Mouse (Mus musculus) heart, adult 2 months (tissue): ENCODE data around the gene Prkaca. TPM values are rescaled to one million over a fixed set of nuclear protein-coding genes. Genes with fewer than 3 reads are reported as not detected.
A peak's percentile ranks its signal among the peaks of the same experiment; 100 is the strongest.

Experiments
- DNase-seq, 2 experiments: peaks; one replicate each; pipeline ENCODE4 v3.0.0; 2021
- H3K27ac ChIP-seq: fragments of 200-600 bp; 2 replicates; pipeline ENCODE4 v1.8.1; 2022
- H3K27me3 ChIP-seq: fragments of 200-500 bp; 2 replicates; pipeline ENCODE4 v1.6.1; 2012; ENCODE audit warnings: mild to moderate bottlenecking, low read length, inconsistent platforms, mixed read lengths; ENCODE audit not compliant: control insufficient read depth, insufficient read depth
- H3K36me3 ChIP-seq: fragments of 200-500 bp; 2 replicates; pipeline ENCODE4 v1.6.1; 2012; ENCODE audit warnings: low read length, inconsistent platforms; ENCODE audit not compliant: control insufficient read depth, insufficient read depth
- H3K4me1 ChIP-seq: fragments of 200-500 bp; 2 replicates; pipeline ENCODE4 v1.6.1; 2011; ENCODE audit warnings: low read length; ENCODE audit not compliant: control insufficient read depth, insufficient read depth
- H3K4me3 ChIP-seq: fragments of 200-600 bp; 2 replicates; pipeline ENCODE4 v1.8.1; 2022
- H3K79me2 ChIP-seq: fragments of 200-500 bp; replicated peaks from 2 replicates; pipeline ENCODE4 v1.6.1; 2012; ENCODE audit warnings: mild to moderate bottlenecking, inconsistent platforms, low read length, moderate library complexity, mixed read lengths; ENCODE audit not compliant: control insufficient read depth, insufficient read depth
- H3K9ac ChIP-seq: fragments of 200-500 bp; 2 replicates; pipeline ENCODE4 v1.6.1; 2012; ENCODE audit warnings: low read depth, mild to moderate bottlenecking, control low read depth, inconsistent platforms, low read length, mixed read lengths
- CTCF ChIP-seq: fragments of 200-600 bp; IDR thresholded peaks from 2 replicates; pipeline ENCODE4 v1.8.1; 2022; ENCODE audit warnings: antibody characterized with exemption, mild to moderate bottlenecking, moderate library complexity
- EP300 ChIP-seq: fragments of 200-500 bp; IDR thresholded peaks from 2 replicates; pipeline ENCODE4 v1.6.1; 2011; ENCODE audit warnings: low read depth, low read length, control low read depth; ENCODE audit not compliant: insufficient read depth
- POLR2A ChIP-seq: fragments of 200-500 bp; IDR thresholded peaks from 2 replicates; pipeline ENCODE4 v1.6.1; 2011; ENCODE audit warnings: mild to moderate bottlenecking, low read depth, low read length, control low read depth; ENCODE audit not compliant: insufficient read depth
- WGBS: fragments of 180-500 bp; shearing (Covaris S2); methylation state at CpG from one replicate; pipeline ENCODE4 v1.1.7; 2018; 5-methylcytosine and 5-hydroxymethylcytosine counted together
- intact Hi-C: fragments of 180-260 bp; cut with DNase I; formaldehyde crosslinking; loops from one replicate; pipeline ENCODE4 v1.15.1; 2025
- microRNA-seq, 2 experiments: library from miRNA; unstranded; fragments of <30 nt; microRNA quantifications; one replicate each; pipeline ENCODE4 v1.2.0; 2021
- polyA plus RNA-seq: library from polyadenylated mRNA; depleted of rRNA; stranded (reverse); fragments of >200 nt; gene quantifications from 2 replicates; pipeline ENCODE4 v1.2.3, GENCODE M21; 2012; rRNA removed
- total RNA-seq, 2 experiments: library from RNA; stranded (reverse); gene quantifications; 2 replicates each; pipeline ENCODE4 v1.2.3; 2021

Prkaca gene
- total and polyA plus RNA-seq, 3 experiments: 239 to 331 (median 306) TPM

- 6% methylated on average over 5 of the region's 5 CpGs for WGBS
- H3K4me3 ChIP-seq: no peak overlapping the region
- no peaks in the 10 kb centered on the region for H3K27me3 ChIP-seq
- intact Hi-C loops: loop anchor here (1.0 to 2.0 kb wide), 3 partner anchors 26 to 318 kb away; partner anchors contain the start of gene Gm10643
- no peaks in the 10 kb centered on the region for H3K79me2 ChIP-seq
- peak; percentile 63 to 75 for DNase-seq
- no peak for TF ChIP-seq POLR2A
- peak; percentile 95 for TF ChIP-seq CTCF
- peak; percentile 48; the same call in 1 of the 2 replicates for TF ChIP-seq EP300
- H3K4me1 ChIP-seq: peaks cover 2% of the 10 kb centered on the region
- H3K9ac ChIP-seq: no peak overlapping the region
- no peaks in the 10 kb centered on the region for H3K36me3 ChIP-seq
- no peak overlapping the region for H3K27ac ChIP-seq
Observed at GRCm38 (mm10) chr8:84039050-84039449, 66.3 kb downstream of the Prkaca start.

GRCm38 (mm10) chr8:84042066-84042947 is 69.5 kb downstream of the Prkaca start, which contains the start of gene Il27ra:
Il27ra (minus strand) TSS chr8:84042589.
- intact Hi-C loops: no loop called here
- Histone ChIP-seq H3K4me1 (peaks cover 2% of the 10 kb centered on the region), H3K79me2 (no peaks in the 10 kb centered on the region), H3K36me3 (no peaks in the 10 kb centered on the region), H3K4me3 (peak within 1 kb of the TSS; percentile 61), H3K27ac (peak within 1 kb of the TSS; percentile 58), H3K27me3 (no peaks in the 10 kb centered on the region; the same call in 1 of the 2 replicates), H3K9ac (peak within 1 kb of the TSS; percentile 58)
- 4% methylated on average over 40 of the region's 40 CpGs for WGBS
- 0 out of 2 replicates have a peak, but pooled peaks have one; percentile 22 for TF ChIP-seq POLR2A
- TF ChIP-seq CTCF: peak; percentile 88
- TF ChIP-seq EP300: no peak
- DNase-seq: peak; percentile 81 to 84

GRCm38 (mm10) chr8:84042948-84043342 is 70.2 kb downstream of the Prkaca start:
- Histone ChIP-seq H3K27ac (peak overlapping the region; percentile 58; the same call in 1 of the 2 replicates), H3K9ac (peak overlapping the region; percentile 58), H3K4me3 (peak overlapping the region; percentile 61), H3K36me3 (no peaks in the 10 kb centered on the region), H3K27me3 (no peaks in the 10 kb centered on the region; the same call in 1 of the 2 replicates), H3K4me1 (no peaks in the 10 kb centered on the region; the same call in 1 of the 2 replicates), H3K79me2 (no peaks in the 10 kb centered on the region)
- TF ChIP-seq POLR2A: no peak
- no peak for TF ChIP-seq EP300
- TF ChIP-seq CTCF: no peak
- 52% methylated on average over 12 of the region's 12 CpGs for WGBS
- intact Hi-C loops: loop anchor here (1.0 kb wide), 1 partner anchor 60 kb away; no protein-coding TSS in a partner anchor
- DNase-seq: peak; percentile 53 to 60

GRCm38 (mm10) chr8:84044103-84044502 is 71.3 kb downstream of the Prkaca start:
- Histone ChIP-seq H3K4me1 (no peaks in the 10 kb centered on the region; the same call in 1 of the 2 replicates), H3K27ac (no peak overlapping the region), H3K27me3 (no peaks in the 10 kb centered on the region; the same call in 1 of the 2 replicates), H3K79me2 (no peaks in the 10 kb centered on the region), H3K4me3 (no peak overlapping the region), H3K36me3 (no peaks in the 10 kb centered on the region), H3K9ac (no peak overlapping the region)
- intact Hi-C loops: no loop called here
- WGBS: 50% methylated on average over 7 of the region's 7 CpGs
- DNase-seq: no peak
- TF ChIP-seq POLR2A (no peak), CTCF (no peak), EP300 (no peak)

- no peaks in the 10 kb centered on the region for H3K36me3 ChIP-seq
- WGBS: 29% methylated on average over 9 of the region's 9 CpGs
- H3K27ac ChIP-seq: no peak within 1 kb of the TSS
- H3K9ac ChIP-seq: no peak within 1 kb of the TSS; the same call in 1 of the 2 replicates
- H3K79me2 ChIP-seq: no peaks in the 10 kb centered on the region
- no peak for TF ChIP-seq CTCF
- intact Hi-C loops: no loop called here
- no peaks in the 10 kb centered on the region for H3K4me1 ChIP-seq
- no peak within 1 kb of the TSS for H3K4me3 ChIP-seq
- no peak for DNase-seq
- no peaks in the 10 kb centered on the region; the same call in 1 of the 2 replicates for H3K27me3 ChIP-seq
Observed at GRCm38 (mm10) chr8:84044900-84045299, 72.1 kb downstream of the Prkaca start, which contains the start of gene Rln3. Rln3 (minus strand) TSS chr8:84045000.

Small RNA genes within 50 kb of the gene (microRNA-seq; reads per million reads assigned to microRNA genes)
- gene Gm44330: 0 reads per million in 2 experiments
- gene Gm44450: 0 reads per million in 2 experiments
- 6.7 to 7.0 reads per million in 2 experiments for gene Mir1199
- 3.9 to 5.4 reads per million in 2 experiments for gene Mir8111

Other genes with a start within 250 kb of the Prkaca start
- gene Adgre5, start 231.7 kb upstream of the Prkaca start, total RNA-seq: 10 to 100 TPM; 44.6 to 46.4 TPM
- 73.1 and 73.9 TPM in 2 replicates for gene Adgre5, start 231.7 kb upstream of the Prkaca start, polyA plus RNA-seq
- gene Adgrl1, start 72.9 kb upstream of the Prkaca start, total RNA-seq: 10 to 100 TPM; 11.3 to 12.9 TPM
- 33.8 and 45.8 TPM in 2 replicates for gene Adgrl1, start 72.9 kb upstream of the Prkaca start, polyA plus RNA-seq
- gene Gm10644, start 17.8 kb upstream of the Prkaca start, total RNA-seq: 1 to 10 TPM; 1.3 to 1.7 TPM
- 1.9 and 2.8 TPM in 2 replicates for gene Gm10644, start 17.8 kb upstream of the Prkaca start, polyA plus RNA-seq
- 1 to 10 TPM; 1.7 to 1.8 TPM for gene Asf1b, start 17.5 kb upstream of the Prkaca start, total RNA-seq
- 2.2 and 3.7 TPM in 2 replicates for gene Asf1b, start 17.5 kb upstream of the Prkaca start, polyA plus RNA-seq
- gene Samd1, start 24.7 kb downstream of the Prkaca start, total RNA-seq: 10 to 100 TPM; 21.6 to 29.9 TPM
- 29.7 and 32.1 TPM in 2 replicates for gene Samd1, start 24.7 kb downstream of the Prkaca start, polyA plus RNA-seq
- under 1 TPM in 1 of 2 experiments, not detected in 1; 0.26 TPM for gene 1700067K01Rik, start 28.5 kb downstream of the Prkaca start, total RNA-seq
- gene 1700067K01Rik, start 28.5 kb downstream of the Prkaca start, polyA plus RNA-seq: 0.16 and 0.50 TPM in 2 replicates
- gene 2210011C24Rik, start 39.2 kb downstream of the Prkaca start, total RNA-seq: 1 to 10 TPM; 2.2 to 3.7 TPM
- 0.64 and 1.2 TPM in 2 replicates for gene 2210011C24Rik, start 39.2 kb downstream of the Prkaca start, polyA plus RNA-seq
- under 1 TPM; 0.20 to 0.26 TPM for gene Palm3, start 48.5 kb downstream of the Prkaca start, total RNA-seq
- gene Palm3, start 48.5 kb downstream of the Prkaca start, polyA plus RNA-seq: 0.21 TPM in 1 of 2 replicates, not detected in the other
- gene Il27ra, start 69.6 kb downstream of the Prkaca start, total RNA-seq: 1 to 10 TPM; 3.2 to 3.7 TPM
- 4.1 and 4.6 TPM in 2 replicates for gene Il27ra, start 69.6 kb downstream of the Prkaca start, polyA plus RNA-seq
- gene Rln3, start 72.0 kb downstream of the Prkaca start, total RNA-seq: not detected
- not detected in 2 replicates for gene Rln3, start 72.0 kb downstream of the Prkaca start, polyA plus RNA-seq
- 1 to 10 TPM; 3.6 to 4.8 TPM for gene Gm10643, start 92.1 kb downstream of the Prkaca start, total RNA-seq
- gene Gm10643, start 92.1 kb downstream of the Prkaca start, polyA plus RNA-seq: 1.7 and 2.1 TPM in 2 replicates
- 1 to 10 TPM; 8.8 to 9.5 TPM for gene Rfx1, start 93.8 kb downstream of the Prkaca start, total RNA-seq
- 9.5 and 11.0 TPM in 2 replicates for gene Rfx1, start 93.8 kb downstream of the Prkaca start, polyA plus RNA-seq
- gene Dcaf15, start 131.8 kb downstream of the Prkaca start, total RNA-seq: 1 to 10 TPM; 5.9 to 7.6 TPM
- gene Dcaf15, start 131.8 kb downstream of the Prkaca start, polyA plus RNA-seq: 17.0 and 18.4 TPM in 2 replicates
- gene Podnl1, start 153.0 kb downstream of the Prkaca start, total RNA-seq: not detected
- gene Podnl1, start 153.0 kb downstream of the Prkaca start, polyA plus RNA-seq: 0.20 and 0.23 TPM in 2 replicates
- gene Cc2d1a, start 174.9 kb downstream of the Prkaca start, total RNA-seq: 10 to 100 TPM; 10.6 to 11.9 TPM
- gene Cc2d1a, start 174.9 kb downstream of the Prkaca start, polyA plus RNA-seq: 10.2 and 11.2 TPM in 2 replicates
- under 1 TPM; 0.26 to 0.30 TPM for gene 4930432K21Rik, start 175.0 kb downstream of the Prkaca start, total RNA-seq
- 0.29 and 0.55 TPM in 2 replicates for gene 4930432K21Rik, start 175.0 kb downstream of the Prkaca start, polyA plus RNA-seq
- 1 to 10 TPM in 1 of 2 experiments, not detected in 1; 1.9 TPM for gene Nanos3, start 212.2 kb downstream of the Prkaca start, total RNA-seq
- 0.61 TPM in 1 of 2 replicates, not detected in the other for gene Nanos3, start 212.2 kb downstream of the Prkaca start, polyA plus RNA-seq